Mouse (Mus musculus) hindbrain, embryonic 11.5 days (tissue): ENCODE data around the gene Pga5. TPM values are rescaled to one million over a fixed set of nuclear protein-coding genes. Genes with fewer than 3 reads are reported as not detected.

Source experiments
- ATAC-seq: fragments of 200-750 bp; cut with Nextera tagmentation; 2 replicates; pipeline ENCODE4 v1.8.0; 2017; ENCODE audit warnings: mild to moderate bottlenecking, moderate TSS enrichment, moderate library complexity; ENCODE audit not compliant: low FRiP score
- DNase-seq: peaks from one replicate; pipeline ENCODE4 v3.0.0-alpha.2; 2015; ENCODE audit warnings: low spot score
- H3K27ac ChIP-seq: fragments of 300-500 bp; sonication (generic); 2 replicates; pipeline ENCODE4 v1.5.1; 2014; ENCODE audit warnings: mild to moderate bottlenecking, low read depth, low read length
- H3K27me3 ChIP-seq: fragments of 300-500 bp; sonication (generic); 2 replicates; pipeline ENCODE4 v1.6.1; 2014; ENCODE audit warnings: mild to moderate bottlenecking, low read length, moderate library complexity, mixed read lengths; ENCODE audit not compliant: control insufficient read depth, insufficient read depth
- H3K36me3 ChIP-seq: fragments of 300-500 bp; sonication (generic); 2 replicates; pipeline ENCODE4 v1.6.1; 2014; ENCODE audit warnings: mild to moderate bottlenecking, low read length, moderate library complexity, mixed read lengths; ENCODE audit not compliant: control insufficient read depth, insufficient read depth
- H3K4me1 ChIP-seq: fragments of 300-500 bp; sonication (generic); replicated peaks from 2 replicates; pipeline ENCODE4 v1.6.1; 2014; ENCODE audit warnings: low read length, mixed read lengths; ENCODE audit not compliant: control insufficient read depth, insufficient read depth
- H3K4me2 ChIP-seq: fragments of 300-500 bp; sonication (generic); replicated peaks from 2 replicates; pipeline ENCODE4 v1.6.1; 2014; ENCODE audit warnings: mild to moderate bottlenecking, low read depth, low read length
- H3K4me3 ChIP-seq: fragments of 300-500 bp; sonication (generic); 2 replicates; pipeline ENCODE4 v1.5.1; 2014; ENCODE audit warnings: low read depth, low read length
- H3K9ac ChIP-seq: fragments of 300-500 bp; sonication (generic); 2 replicates; pipeline ENCODE4 v1.6.1; 2014; ENCODE audit warnings: low read depth, low read length
- H3K9me3 ChIP-seq: fragments of 300-500 bp; sonication (generic); 2 replicates; pipeline ENCODE4 v1.6.1; 2016; ENCODE audit warnings: low read length; ENCODE audit not compliant: control insufficient read depth
- WGBS: fragments of 180-500 bp; shearing (Covaris S2); extraction: QIAGEN DNeasy Blood & Tissue Kit; methylation state at CpG from one replicate; pipeline ENCODE4 v1.1.7; 2014; 5-methylcytosine and 5-hydroxymethylcytosine counted together
- polyA plus RNA-seq: library from polyadenylated mRNA; unstranded; fragments of >200 nt; fragmentation: Nextera tagmentation; extraction: Ambion mirVana; gene quantifications from 2 replicates; pipeline ENCODE4 v1.2.1, GENCODE M21; 2014

Pga5 gene
- polyA plus RNA-seq, 1 experiment from 2014 or later: not detected

GRCm38 (mm10) chr19:10709360-10710087 is 31.7 kb upstream of the Pga5 start:
- Histone ChIP-seq H3K4me2 (no peak overlapping the region), H3K9ac (no peak overlapping the region), H3K9me3 (no peaks in the 10 kb centered on the region), H3K27me3 (no peaks in the 10 kb centered on the region), H3K4me3 (no peak overlapping the region), H3K36me3 (peaks cover 3% of the 10 kb centered on the region; the same call in 1 of the 2 replicates), H3K4me1 (peaks cover 2% of the 10 kb centered on the region; the same call in 1 of the 2 replicates), H3K27ac (peak overlapping the region; percentile 24)
- ATAC-seq: peak; percentile 88
- peak; percentile 97 for DNase-seq
- WGBS: 22% methylated on average over 8 of the region's 8 CpGs

GRCm38 (mm10) chr19:10708900-10709299 is 31.0 kb upstream of the Pga5 start:
- no peak overlapping the region for H3K9ac ChIP-seq
- 65% methylated on average over 6 of the region's 6 CpGs for WGBS
- H3K36me3 ChIP-seq: peaks cover 3% of the 10 kb centered on the region; the same call in 1 of the 2 replicates
- DNase-seq: no peak
- H3K4me2 ChIP-seq: no peak overlapping the region
- H3K4me3 ChIP-seq: no peak overlapping the region
- H3K9me3 ChIP-seq: no peaks in the 10 kb centered on the region
- no peak overlapping the region for H3K27ac ChIP-seq
- no peaks in the 10 kb centered on the region for H3K27me3 ChIP-seq
- H3K4me1 ChIP-seq: peaks cover 2% of the 10 kb centered on the region; the same call in 1 of the 2 replicates
- ATAC-seq: no peak; the same call in 1 of the 2 replicates

GRCm38 (mm10) chr19:10707881-10708280 is 30.0 kb upstream of the Pga5 start:
- WGBS: 89% methylated on average over 1 of the region's 1 CpGs
- no peak for ATAC-seq
- peaks cover 2% of the 10 kb centered on the region; the same call in 1 of the 2 replicates for H3K4me1 ChIP-seq

GRCm38 (mm10) chr19:10707087-10707875 is 29.4 kb upstream of the Pga5 start:
- H3K36me3 ChIP-seq: no peaks in the 10 kb centered on the region
- ATAC-seq (no peak), DNase-seq (no peak)

More at GRCm38 (mm10) chr19:10707881-10708280, 30.0 kb upstream of the Pga5 start:
- no peak overlapping the region for H3K27ac ChIP-seq
- peaks cover under 1% of the 10 kb centered on the region; the same call in 1 of the 2 replicates for H3K36me3 ChIP-seq
- H3K9me3 ChIP-seq: no peaks in the 10 kb centered on the region
- DNase-seq: no peak
- no peaks in the 10 kb centered on the region for H3K27me3 ChIP-seq
- H3K4me2 ChIP-seq: no peak overlapping the region
- H3K4me3 ChIP-seq: no peak overlapping the region
- H3K9ac ChIP-seq: no peak overlapping the region

GRCm38 (mm10) chr19:10703470-10703869 is 25.6 kb upstream of the Pga5 start:
- Histone ChIP-seq H3K27ac (no peak overlapping the region), H3K4me2 (no peak overlapping the region), H3K4me1 (no peaks in the 10 kb centered on the region; the same call in 1 of the 2 replicates), H3K4me3 (no peak overlapping the region), H3K9ac (no peak overlapping the region), H3K36me3 (no peaks in the 10 kb centered on the region), H3K27me3 (no peaks in the 10 kb centered on the region), H3K9me3 (no peaks in the 10 kb centered on the region)
- WGBS: 93% methylated on average over 8 of the region's 8 CpGs
- no peak for ATAC-seq
- no peak for DNase-seq

More at GRCm38 (mm10) chr19:10707087-10707875, 29.4 kb upstream of the Pga5 start:
- 83% methylated on average over 13 of the region's 13 CpGs for WGBS
- Histone ChIP-seq H3K27ac (no peak overlapping the region), H3K9ac (no peak overlapping the region), H3K27me3 (no peaks in the 10 kb centered on the region), H3K4me1 (peaks cover 2% of the 10 kb centered on the region; the same call in 1 of the 2 replicates), H3K4me3 (no peak overlapping the region), H3K9me3 (no peaks in the 10 kb centered on the region), H3K4me2 (no peak overlapping the region)

GRCm38 (mm10) chr19:10702125-10702524 is 24.3 kb upstream of the Pga5 start:
- Histone ChIP-seq H3K4me3 (no peak overlapping the region), H3K36me3 (no peaks in the 10 kb centered on the region), H3K27ac (no peak overlapping the region), H3K4me1 (no peaks in the 10 kb centered on the region; the same call in 1 of the 2 replicates), H3K4me2 (no peak overlapping the region), H3K27me3 (no peaks in the 10 kb centered on the region), H3K9me3 (no peaks in the 10 kb centered on the region), H3K9ac (no peak overlapping the region)
- DNase-seq (no peak), ATAC-seq (no peak)
- 81% methylated on average over 8 of the region's 8 CpGs for whole genome bisulfite sequencing

- DNase-seq (no peak), ATAC-seq (0 out of 2 replicates have a peak, but pooled peaks have one; percentile 15)
- H3K4me3 ChIP-seq: no peak overlapping the region
- WGBS: 62% methylated on average over 6 of the region's 6 CpGs
- H3K4me1 ChIP-seq: no peaks in the 10 kb centered on the region; the same call in 1 of the 2 replicates
- H3K9me3 ChIP-seq: no peaks in the 10 kb centered on the region
- no peaks in the 10 kb centered on the region for H3K36me3 ChIP-seq
- H3K27ac ChIP-seq: no peak overlapping the region
- no peaks in the 10 kb centered on the region for H3K27me3 ChIP-seq
- H3K9ac ChIP-seq: no peak overlapping the region
- H3K4me2 ChIP-seq: no peak overlapping the region
Observed at GRCm38 (mm10) chr19:10701013-10701726, 23.3 kb upstream of the Pga5 start.

- Histone ChIP-seq H3K4me2 (no peak overlapping the region), H3K36me3 (no peaks in the 10 kb centered on the region), H3K27me3 (no peaks in the 10 kb centered on the region), H3K4me3 (no peak overlapping the region), H3K9ac (no peak overlapping the region), H3K4me1 (peaks cover 3% of the 10 kb centered on the region), H3K9me3 (no peaks in the 10 kb centered on the region), H3K27ac (no peak overlapping the region)
- ATAC-seq (no peak), DNase-seq (no peak)
- 77% methylated on average over 9 of the region's 9 CpGs for WGBS
Observed at GRCm38 (mm10) chr19:10699851-10700250, 22.0 kb upstream of the Pga5 start.
